Mouse (Mus musculus): ENCODE measurements around the gene Csdc2.
"Not testable (repeated sequence)": the region's sequence is repeated elsewhere in the genome, so short reads cannot be mapped to it uniquely, and the experiment has no call there.

- TF ChIP-seq TCF12 (IDR thresholded peaks at IDR 0.05; ENCODE audit: insufficient read depth, poor library complexity, severe bottlenecking); POLR2A (IDR thresholded peaks at IDR 0.05; ENCODE audit: insufficient read length, low read depth): not testable (repeated sequence)
Observed at GRCm38 (mm10) chr15:81969635-81970034, 33.1 kb downstream of the Csdc2 start.
